Mouse (Mus musculus): ENCODE data around the gene Tmem270.

Tmem270 gene

GRCm38 (mm10) chr5:134887447-134888335, 18.8 kb downstream of the Tmem270 start:
- no peak for DNase-seq (ENCODE audit: low spot score)

- DNase-seq (ENCODE audit: low spot score): no peak
These were observed 23.5 kb downstream of the Tmem270 start for GRCm38 (mm10) chr5:134883077-134883476.

GRCm38 (mm10) chr5:134876801-134877200, 29.7 kb downstream of the Tmem270 start:
- no peak for DNase-seq (ENCODE audit: low spot score)

DNA sequence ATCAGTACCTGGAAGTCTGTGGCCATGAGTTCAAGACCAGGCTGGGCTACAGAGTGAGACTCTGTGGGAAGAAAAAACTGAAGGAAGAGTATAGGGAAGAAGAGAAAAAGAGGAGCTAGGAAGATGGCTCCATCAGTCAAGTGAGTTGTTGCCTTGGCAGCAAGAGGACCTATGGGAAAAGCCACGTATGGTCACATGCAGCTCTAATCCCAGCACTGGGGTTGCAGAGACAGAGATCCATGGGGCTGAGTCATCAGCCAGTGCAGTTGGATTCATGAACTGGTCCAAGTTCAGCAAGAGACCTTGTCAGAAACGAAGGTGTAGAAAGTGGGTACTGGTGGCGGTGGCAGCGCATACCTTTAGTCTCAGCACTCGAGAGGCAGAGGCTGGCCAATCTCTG, 31.3 kb downstream of the Tmem270 start:
- DNase-seq (ENCODE audit: low spot score): no peak

DNA sequence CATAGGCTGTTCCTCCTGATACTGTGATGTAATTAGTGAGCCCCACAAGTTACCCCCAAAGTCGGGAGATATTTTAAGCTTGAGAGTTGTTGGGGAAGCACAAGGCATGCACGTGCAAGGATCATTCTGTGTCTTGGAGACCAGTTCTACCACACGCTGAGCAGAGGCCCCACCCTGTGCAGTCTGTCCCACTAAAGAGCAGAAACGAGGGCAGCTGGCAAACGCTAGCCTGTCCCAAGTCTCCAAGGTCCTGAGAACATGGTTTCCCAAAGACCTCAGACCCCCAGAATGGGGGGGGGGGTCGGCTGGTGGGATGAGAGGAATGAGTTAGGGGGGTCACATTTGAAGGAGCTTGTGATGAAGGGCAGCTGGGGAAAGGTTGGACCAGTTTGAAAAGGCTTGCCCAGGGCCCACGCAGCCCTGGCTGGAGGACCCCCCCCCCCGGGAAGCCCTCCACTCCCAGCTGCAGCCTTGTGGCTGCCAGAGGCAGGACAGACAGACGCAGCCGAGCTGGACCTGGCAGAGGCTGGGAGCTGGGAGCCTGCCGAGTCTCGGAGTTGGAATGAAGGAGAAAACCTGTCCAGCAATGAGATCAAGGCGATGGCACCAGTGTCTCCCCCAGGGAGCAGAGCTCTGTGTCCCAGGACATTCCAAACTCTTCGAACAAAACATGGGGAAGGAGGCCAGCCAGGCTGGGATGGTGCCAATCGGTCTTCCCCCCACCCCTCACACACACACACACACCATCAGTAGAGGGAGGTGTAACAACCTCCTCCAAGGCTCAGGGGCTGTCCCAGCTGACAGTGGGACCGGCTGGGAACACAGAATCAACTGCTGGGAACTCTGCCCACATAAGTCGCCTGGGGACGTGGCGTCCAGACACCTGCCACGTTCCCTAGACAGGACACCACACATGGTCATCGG, 32.3 kb downstream of the Tmem270 start:
- no peak for DNase-seq (ENCODE audit: low spot score)

- DNase-seq (ENCODE audit: low spot score): no peak
These were observed 33.5 kb downstream of the Tmem270 start for GRCm38 (mm10) chr5:134873034-134873433.

- DNase-seq (ENCODE audit: low spot score): no peak
These were observed 33.9 kb downstream of the Tmem270 start for GRCm38 (mm10) chr5:134872597-134872996.

DNA sequence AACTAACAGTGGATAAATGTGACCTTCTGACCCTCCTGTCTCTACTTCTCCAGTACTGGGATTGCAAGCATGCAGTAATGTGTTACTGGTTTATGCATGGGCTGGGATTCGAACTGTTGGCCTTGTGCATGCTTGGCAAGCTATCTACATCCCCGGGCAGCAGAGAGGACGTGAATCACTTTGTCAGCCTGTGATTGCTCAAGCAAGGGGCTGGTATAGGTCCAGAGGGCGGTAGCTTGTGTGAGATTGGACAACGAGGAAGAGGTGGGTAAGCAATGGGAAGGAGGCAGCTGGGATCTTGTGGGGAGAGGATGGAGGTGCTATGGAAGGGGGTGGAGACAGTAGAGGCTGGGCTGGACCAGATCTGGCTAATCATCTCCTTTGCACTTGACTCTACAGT, 38.0 kb downstream of the Tmem270 start:
- no peak for DNase-seq (ENCODE audit: low spot score)

DNA sequence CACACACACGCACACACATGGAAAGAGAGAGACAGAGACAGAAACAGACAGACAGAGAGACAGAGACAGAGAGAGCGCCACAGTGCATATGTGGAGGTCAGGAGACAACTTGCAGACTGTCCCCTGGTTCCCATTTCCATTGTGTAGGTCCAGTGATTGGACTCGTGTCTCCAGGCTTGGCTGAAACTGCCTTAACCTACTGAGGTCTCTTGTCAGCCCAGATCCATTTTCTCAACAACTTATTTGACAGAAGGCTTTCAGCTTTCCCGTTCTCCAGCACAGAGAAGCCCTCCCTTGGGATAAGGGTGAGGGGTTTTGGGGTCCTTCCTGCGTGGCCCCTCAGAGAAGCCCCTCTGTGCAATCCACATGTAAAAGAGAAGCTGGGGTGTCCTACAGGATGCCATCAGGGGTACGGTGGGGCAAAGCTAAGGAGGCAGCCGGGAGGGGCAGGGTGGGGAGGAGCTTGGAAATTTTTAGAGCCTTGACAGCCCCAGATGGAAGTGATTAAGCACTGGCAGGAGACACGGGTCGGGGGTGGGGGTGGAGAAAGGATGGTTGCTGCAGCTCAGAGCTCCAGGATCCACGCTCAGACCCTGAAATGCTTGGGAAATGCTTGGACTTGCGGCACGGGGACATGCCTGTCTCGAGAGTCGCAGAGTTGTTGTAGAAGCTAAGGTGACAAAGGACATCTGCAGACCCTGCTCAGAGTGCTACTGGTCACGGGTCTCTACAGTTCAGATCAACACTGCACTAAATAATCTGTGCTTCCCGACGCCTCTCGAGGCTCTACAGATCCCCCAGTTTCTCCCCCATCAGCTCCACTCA, 39.0 kb downstream of the Tmem270 start:
- no peak for DNase-seq (ENCODE audit: low spot score)

DNA sequence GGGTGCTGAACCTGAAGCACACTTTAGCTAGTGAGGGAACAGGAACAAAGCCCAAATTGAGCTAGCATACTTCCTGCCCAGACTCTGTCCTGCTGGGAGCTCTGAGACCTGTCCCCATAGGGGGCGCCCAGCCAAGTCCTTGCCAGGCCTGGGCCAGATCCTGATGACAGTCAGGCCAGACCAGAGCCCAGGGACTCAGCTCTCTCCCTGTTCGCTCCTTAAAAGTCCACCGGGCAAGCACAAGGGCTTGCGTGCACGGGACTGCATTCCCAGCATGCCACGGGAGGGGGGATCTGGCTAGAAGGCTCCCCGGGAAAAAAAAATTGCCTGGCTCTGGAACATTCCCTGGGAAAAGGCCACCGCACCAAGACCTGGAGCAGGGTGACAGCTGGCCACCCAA, 41.4 kb downstream of the Tmem270 start:
- no peak for DNase-seq (ENCODE audit: low spot score)

GRCm38 (mm10) chr5:134861902-134862497, 44.5 kb downstream of the Tmem270 start:
- DNase-seq (ENCODE audit: low spot score): no peak

DNA sequence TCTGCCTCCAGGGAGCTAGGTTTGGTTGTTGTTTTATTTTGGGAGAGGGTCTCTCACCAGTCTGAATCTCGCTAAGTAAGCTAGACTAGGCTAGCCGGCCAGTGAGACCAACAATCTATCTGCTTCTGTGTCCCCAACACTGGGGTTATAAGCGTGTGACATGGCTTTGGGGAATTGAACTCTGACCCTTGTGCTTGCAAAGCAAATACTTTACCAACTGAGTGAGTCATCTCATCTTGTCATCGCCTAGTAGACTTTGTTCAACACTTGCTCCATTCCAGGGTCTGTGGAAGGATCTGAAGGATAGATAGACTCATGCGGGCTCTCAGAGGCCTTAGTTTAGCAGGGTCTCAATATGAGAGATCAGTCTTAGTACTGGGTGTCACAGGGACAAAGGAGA, 47.3 kb downstream of the Tmem270 start:
- no peak for DNase-seq (ENCODE audit: low spot score)

DNA sequence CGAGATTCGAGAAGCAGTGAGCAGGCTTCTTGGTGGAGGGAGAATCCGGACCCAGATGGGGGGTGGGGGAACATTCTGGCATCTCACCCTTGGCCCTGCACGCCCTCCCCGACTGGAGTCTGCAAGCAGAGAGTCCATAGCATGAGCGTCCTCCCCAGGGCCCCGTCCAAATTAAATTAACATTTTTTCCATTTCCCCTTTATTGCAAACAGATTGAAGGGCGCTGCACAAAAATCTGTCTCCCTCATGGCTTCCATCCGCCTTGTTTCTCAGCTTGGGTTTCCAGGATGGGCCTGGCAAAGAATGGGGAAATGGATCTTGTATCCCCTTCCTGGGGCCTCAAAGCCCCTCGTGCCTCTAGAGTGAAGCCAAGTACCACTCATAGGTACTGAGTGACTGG, 48.2 kb downstream of the Tmem270 start:
- DNase-seq (ENCODE audit: low spot score): no peak

- no peak for DNase-seq (ENCODE audit: low spot score)
These were observed 53.7 kb downstream of the Tmem270 start for GRCm38 (mm10) chr5:134852873-134853272.
